Mouse (Mus musculus) MEL (cell line): ENCODE data around the gene Tsnaxip1.

Source experiments
- CTCF ChIP-seq, 3 experiments: IDR thresholded peaks in 2 of 3; conservative IDR thresholded peaks in 1 of 3; 2 replicates each; pipeline ENCODE4 v1.5.1; 2011 to 2012; ENCODE audit warnings: low read length in 3 of 3, low read depth in 2 of 3, mild to moderate bottlenecking in 2 of 3, improper control_type of control experiment in 1 of 3, inconsistent platforms in 1 of 3, mixed read lengths in 1 of 3, moderate library complexity in 1 of 3; ENCODE audit not compliant: control insufficient read depth in 1 of 3, insufficient read depth in 1 of 3, poor library complexity in 1 of 3, severe bottlenecking in 1 of 3
- GATA1 ChIP-seq: IDR thresholded peaks from 2 replicates; pipeline ENCODE4 v1.6.1; 2011; ENCODE audit warnings: low read depth, low read length, improper control_type of control experiment
- JUND ChIP-seq: IDR thresholded peaks from 2 replicates; pipeline ENCODE4 v1.6.1; 2011; ENCODE audit warnings: low read depth, mild to moderate bottlenecking, improper control_type of control experiment, low read length
- MAX ChIP-seq: IDR thresholded peaks from 2 replicates; pipeline ENCODE4 v1.6.1; 2011; ENCODE audit warnings: low read length, improper control_type of control experiment
- MAZ ChIP-seq: IDR thresholded peaks from 2 replicates; pipeline ENCODE4 v1.6.1; 2012; ENCODE audit warnings: low read depth, mild to moderate bottlenecking, inconsistent platforms, low read length, improper control_type of control experiment
- MEF2A ChIP-seq: IDR thresholded peaks from 2 replicates; pipeline ENCODE4 v1.6.1; 2014; ENCODE audit warnings: low read depth, mild to moderate bottlenecking, inconsistent platforms, low read length, improper control_type of control experiment; ENCODE audit not compliant: poor library complexity, insufficient replicate concordance, severe bottlenecking; ENCODE audit errors: extremely low read depth
- MYC ChIP-seq: IDR thresholded peaks from 2 replicates; pipeline ENCODE4 v1.6.1; 2011; ENCODE audit warnings: low read depth, mild to moderate bottlenecking, low read length, improper control_type of control experiment, moderate library complexity
- NRF1 ChIP-seq: IDR thresholded peaks from 2 replicates; pipeline ENCODE4 v1.6.1; 2014; ENCODE audit warnings: low read depth, mild to moderate bottlenecking, inconsistent platforms, low read length, improper control_type of control experiment, moderate library complexity; ENCODE audit not compliant: poor library complexity, insufficient read depth, severe bottlenecking
- POLR2A ChIP-seq, 2 experiments: IDR thresholded peaks; 2 replicates each; pipeline ENCODE4 v1.6.1; 2011 to 2012; ENCODE audit warnings: low read length in 2 of 2, mild to moderate bottlenecking in 2 of 2, control low read depth in 1 of 2, improper control_type of control experiment in 1 of 2, low read depth in 1 of 2, moderate library complexity in 1 of 2; ENCODE audit not compliant: control insufficient read depth in 1 of 2, insufficient read depth in 1 of 2, poor library complexity in 1 of 2
- UBTF ChIP-seq: IDR thresholded peaks from 2 replicates; pipeline ENCODE4 v1.6.1; 2012; ENCODE audit warnings: low read depth, mild to moderate bottlenecking, inconsistent platforms, low read length, improper control_type of control experiment, moderate library complexity, borderline replicate concordance; ENCODE audit not compliant: insufficient read depth
- ZMIZ1 ChIP-seq: IDR thresholded peaks from 2 replicates; pipeline ENCODE4 v1.6.1; 2012; ENCODE audit warnings: low read depth, mild to moderate bottlenecking, inconsistent platforms, low read length, improper control_type of control experiment, moderate library complexity

GRCm38 (mm10) chr8:105846678-105847077 is 19.1 kb downstream of the Tsnaxip1 start:
- TF ChIP-seq MEF2A: no peak
- no peak for TF ChIP-seq JUND
- TF ChIP-seq POLR2A (IDR thresholded peaks at IDR 0.05; ENCODE audit: control insufficient read depth in 1 of 2, insufficient read depth in 1 of 2, low read depth in 1 of 2, low read length in 2 of 2, poor library complexity in 1 of 2): no peak
- TF ChIP-seq NRF1: no peak
- no peak for TF ChIP-seq MYC
- TF ChIP-seq MAZ: no peak
- TF ChIP-seq CTCF (IDR thresholded peaks at IDR 0.05 in 2 of 3, conservative IDR thresholded peaks at IDR 0.05 in 1 of 3; ENCODE audit: control insufficient read depth in 1 of 3, insufficient read depth in 1 of 3, low read depth in 2 of 3, low read length in 3 of 3, poor library complexity in 1 of 3, severe bottlenecking in 1 of 3): no peak
- no peak for TF ChIP-seq GATA1
- TF ChIP-seq ZMIZ1: no peak
- TF ChIP-seq MAX: no peak
- no peak for TF ChIP-seq UBTF
